Mouse (Mus musculus) intestine, embryonic 15.5 days (tissue): ENCODE measurements around the gene AU041133. TPM values are rescaled to one million over a fixed set of nuclear protein-coding genes. Genes with fewer than 3 reads are reported as not detected.
"Not testable (repeated sequence)": the region's sequence is repeated elsewhere in the genome, so short reads cannot be mapped to it uniquely, and the experiment has no call there.

Experiments used
- ATAC-seq: fragments of 200-750 bp; cut with Nextera tagmentation; 2 replicates; pipeline ENCODE4 v1.8.0; 2017; ENCODE audit warnings: moderate TSS enrichment, moderate library complexity
- H3K27ac ChIP-seq: fragments of 300-500 bp; sonication (generic); 2 replicates; pipeline ENCODE4 v1.5.1; 2015; ENCODE audit warnings: mild to moderate bottlenecking, inconsistent platforms
- H3K27me3 ChIP-seq: fragments of 300-500 bp; sonication (generic); replicated peaks from 2 replicates; pipeline ENCODE4 v1.6.1; 2015; ENCODE audit warnings: inconsistent platforms
- H3K36me3 ChIP-seq: fragments of 300-500 bp; sonication (generic); 2 replicates; pipeline ENCODE4 v1.6.1; 2015; ENCODE audit warnings: inconsistent platforms
- H3K4me1 ChIP-seq: fragments of 300-500 bp; sonication (generic); replicated peaks from 2 replicates; pipeline ENCODE4 v1.6.1; 2015; ENCODE audit warnings: inconsistent platforms
- H3K4me2 ChIP-seq: fragments of 300-500 bp; sonication (generic); replicated peaks from 2 replicates; pipeline ENCODE4 v1.6.1; 2015; ENCODE audit warnings: mild to moderate bottlenecking, inconsistent platforms
- H3K4me3 ChIP-seq: fragments of 300-500 bp; sonication (generic); replicated peaks from 2 replicates; pipeline ENCODE4 v1.5.1; 2015; ENCODE audit warnings: inconsistent platforms
- H3K9ac ChIP-seq: fragments of 300-500 bp; sonication (generic); 2 replicates; pipeline ENCODE4 v1.6.1; 2015; ENCODE audit warnings: inconsistent platforms
- H3K9me3 ChIP-seq: fragments of 300-500 bp; sonication (generic); 2 replicates; pipeline ENCODE4 v1.6.1; 2016; ENCODE audit warnings: inconsistent platforms
- WGBS: fragments of 180-500 bp; shearing (Covaris S2); methylation state at CpG from one replicate; pipeline ENCODE4 v1.1.7; 2015; 5-methylcytosine and 5-hydroxymethylcytosine counted together
- polyA plus RNA-seq: library from polyadenylated mRNA; unstranded; fragments of >200 nt; fragmentation: Nextera tagmentation; extraction: Ambion mirVana; gene quantifications from 2 replicates; pipeline ENCODE4 v1.2.1, GENCODE M21; 2015

AU041133 gene
- 4.6 and 5.4 TPM in 2 replicates for polyA plus RNA-seq

- Histone ChIP-seq H3K9ac (peak within 1 kb of the TSS; percentile 72), H3K36me3 (no peaks in the 10 kb centered on the region), H3K4me1 (peaks cover 3% of the 10 kb centered on the region; the same call in 1 of the 2 replicates), H3K27ac (peak within 1 kb of the TSS; percentile 80), H3K9me3 (no peaks in the 10 kb centered on the region), H3K27me3 (no peaks in the 10 kb centered on the region), H3K4me2 (peak within 1 kb of the TSS; percentile 53), H3K4me3 (peak within 1 kb of the TSS; percentile 79)
- 3% methylated on average over 41 of the region's 41 CpGs for WGBS
- peak; percentile 100 for ATAC-seq
Observed at GRCm38 (mm10) chr10:82127850-82128401, at the start of gene AU041133. TSS of gene AU041133 (plus strand) at chr10:82128013.

DNA sequence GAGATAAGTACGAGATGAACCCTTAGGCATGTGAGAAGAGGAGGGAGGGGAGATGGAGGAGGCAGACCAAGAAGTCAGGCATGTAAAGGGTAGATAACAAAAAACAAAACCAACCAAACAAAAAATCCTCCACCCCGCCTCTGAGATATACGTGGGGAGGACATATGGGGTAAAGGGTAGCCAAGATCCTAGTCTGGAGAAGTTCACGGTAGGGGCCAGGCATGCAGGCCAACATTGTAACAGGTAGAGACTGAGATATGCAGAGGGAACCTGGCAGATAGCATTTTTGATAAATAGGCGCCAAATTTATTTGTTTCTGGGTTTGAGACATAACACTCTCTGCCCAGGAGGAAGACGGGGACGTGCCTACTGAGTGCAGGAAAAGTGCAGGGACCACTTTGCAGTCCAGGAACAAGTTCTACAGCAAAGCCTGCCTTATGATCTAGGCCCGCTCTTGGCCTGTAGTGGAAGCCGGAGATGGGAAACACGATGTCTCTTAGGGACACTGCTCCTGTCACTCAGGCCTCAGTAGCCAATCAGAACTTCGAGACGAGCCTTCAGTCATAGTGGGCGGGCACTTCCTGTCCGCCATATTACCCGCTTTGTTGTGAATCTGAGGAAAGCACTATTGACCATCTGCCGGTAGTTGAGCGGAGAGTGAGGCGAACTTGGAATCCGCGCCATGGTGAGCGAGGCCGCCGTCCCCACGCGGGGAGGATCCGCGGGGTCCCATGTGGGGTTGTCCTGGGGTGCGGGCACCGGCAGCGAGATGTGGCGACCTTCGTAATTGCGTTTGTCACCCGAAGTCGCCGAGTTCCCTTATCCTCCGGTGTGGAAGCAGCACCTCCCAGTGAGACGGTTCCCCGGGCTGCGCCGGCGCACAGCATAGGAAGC lies 44.8 kb upstream of the AU041133 start, which contains the start of gene BC024063:
BC024063 (plus strand) TSS at position 626 of the 894 bp plus-strand sequence.
- peak within 1 kb of the TSS; percentile 79 for H3K27ac ChIP-seq
- peak within 1 kb of the TSS; percentile 54 for H3K9ac ChIP-seq
- H3K4me2 ChIP-seq, result peak within 1 kb of the TSS; percentile 52
- peak within 1 kb of the TSS; percentile 54 for H3K4me3 ChIP-seq
- H3K36me3 ChIP-seq, H3K9me3 ChIP-seq, H3K27me3 ChIP-seq, H3K4me1 ChIP-seq: not testable (repeated sequence)
- peak; percentile 99 for ATAC-seq
- WGBS, result 17% methylated on average over 42 of the region's 42 CpGs

DNA sequence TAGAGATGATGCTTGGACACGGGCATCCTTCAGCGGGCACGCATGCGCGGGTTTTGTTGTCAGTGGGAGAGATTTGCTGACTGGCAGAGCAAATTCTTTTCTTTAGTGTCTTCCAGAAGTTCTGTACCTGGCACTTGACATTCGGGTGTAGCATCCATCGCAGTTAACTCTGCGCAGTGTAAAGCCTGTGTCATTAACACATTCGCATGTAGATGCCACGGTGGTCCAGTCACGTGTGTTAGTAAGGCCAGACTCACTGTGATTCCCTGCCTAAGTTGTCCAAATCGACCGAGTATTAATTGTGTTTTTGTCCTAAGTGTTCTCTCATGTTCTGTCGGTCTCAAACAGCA lies 44.2 kb upstream of the AU041133 start:
- peak overlapping the region; percentile 54 for H3K4me3 ChIP-seq
- not testable (repeated sequence) for H3K4me1 ChIP-seq, H3K36me3 ChIP-seq, ATAC-seq, H3K27me3 ChIP-seq, H3K9me3 ChIP-seq, H3K27ac ChIP-seq
- 16% methylated on average over 14 of the region's 14 CpGs for WGBS
- peak overlapping the region; percentile 52 for H3K4me2 ChIP-seq
- peak overlapping the region; percentile 54 for H3K9ac ChIP-seq

- WGBS, result 78% methylated on average over 3 of the region's 3 CpGs
- no peak for ATAC-seq
- no peaks in the 10 kb centered on the region for H3K27me3 ChIP-seq
- H3K36me3 ChIP-seq, result no peaks in the 10 kb centered on the region
- no peak overlapping the region for H3K4me3 ChIP-seq
- no peaks in the 10 kb centered on the region for H3K4me1 ChIP-seq
- peaks cover 4% of the 10 kb centered on the region; the same call in 1 of the 2 replicates for H3K9me3 ChIP-seq
- H3K9ac ChIP-seq, result no peak overlapping the region
- no peak overlapping the region for H3K4me2 ChIP-seq
- H3K27ac ChIP-seq, result no peak overlapping the region
Observed at GRCm38 (mm10) chr10:82117206-82117605, 10.6 kb upstream of the AU041133 start.

GRCm38 (mm10) chr10:82145282-82145681 lies 17.5 kb downstream of the AU041133 start:
- Histone ChIP-seq H3K36me3 (peaks cover 33% of the 10 kb centered on the region), H3K27ac (no peak overlapping the region), H3K4me1 (no peaks in the 10 kb centered on the region), H3K9me3 (peaks cover 8% of the 10 kb centered on the region), H3K9ac (no peak overlapping the region), H3K4me2 (no peak overlapping the region), H3K27me3 (no peaks in the 10 kb centered on the region), H3K4me3 (no peak overlapping the region)
- 94% methylated on average over 1 of the region's 1 CpGs for WGBS
- no peak for ATAC-seq

DNA sequence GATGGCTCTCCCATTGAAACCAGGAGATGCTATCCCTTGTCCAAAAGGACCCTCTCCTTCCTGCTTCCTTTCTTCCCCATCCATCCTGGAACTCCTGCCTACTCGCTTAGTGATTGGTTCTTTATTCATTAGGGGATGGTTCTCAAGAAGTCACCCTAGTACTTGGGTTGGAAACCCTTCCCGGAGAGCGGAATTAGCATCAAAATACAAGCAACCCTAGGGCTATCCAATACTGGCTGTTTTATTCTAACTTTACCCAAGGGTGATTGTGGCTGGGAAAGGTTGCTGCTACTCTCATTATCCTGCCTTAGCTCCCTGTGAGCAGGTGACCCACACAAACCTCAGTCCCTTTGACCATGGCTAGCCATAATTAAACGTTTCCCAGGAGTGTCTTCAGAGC lies 19.8 kb downstream of the AU041133 start:
- WGBS, result 77% methylated on average over 4 of the region's 4 CpGs
- H3K9ac ChIP-seq, result no peak overlapping the region
- no peak for ATAC-seq
- H3K4me2 ChIP-seq, result no peak overlapping the region
- H3K4me1 ChIP-seq, result no peaks in the 10 kb centered on the region
- peaks cover 46% of the 10 kb centered on the region for H3K36me3 ChIP-seq
- H3K4me3 ChIP-seq, result no peak overlapping the region
- H3K27me3 ChIP-seq, result no peaks in the 10 kb centered on the region
- H3K27ac ChIP-seq, result no peak overlapping the region
- H3K9me3 ChIP-seq, result peaks cover 19% of the 10 kb centered on the region

DNA sequence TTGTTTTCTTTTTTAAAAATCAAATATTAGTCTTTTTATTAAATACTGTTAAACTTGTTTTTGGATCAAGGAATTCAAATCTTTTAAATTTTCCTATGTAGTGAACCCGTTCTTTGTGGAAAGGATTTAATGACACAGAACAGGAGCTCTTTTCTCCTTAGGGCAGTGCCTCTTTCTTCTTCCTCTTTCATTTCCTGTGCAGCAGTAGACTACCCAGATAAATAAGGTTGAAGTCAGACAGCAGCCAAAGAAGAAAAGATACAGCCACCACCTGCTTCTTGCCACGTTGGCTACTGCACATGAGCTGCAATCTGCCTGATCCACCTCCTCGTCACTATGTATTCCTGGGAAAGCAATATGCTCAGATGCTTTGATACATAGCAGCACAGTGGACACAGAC lies 40.0 kb downstream of the AU041133 start:
- Histone ChIP-seq H3K9ac (no peak overlapping the region), H3K36me3 (no peaks in the 10 kb centered on the region), H3K27ac (no peak overlapping the region), H3K4me1 (no peaks in the 10 kb centered on the region), H3K4me3 (no peak overlapping the region), H3K9me3 (no peaks in the 10 kb centered on the region), H3K4me2 (no peak overlapping the region), H3K27me3 (no peaks in the 10 kb centered on the region)
- WGBS, result 86% methylated on average over 3 of the region's 3 CpGs
- ATAC-seq, result no peak

DNA sequence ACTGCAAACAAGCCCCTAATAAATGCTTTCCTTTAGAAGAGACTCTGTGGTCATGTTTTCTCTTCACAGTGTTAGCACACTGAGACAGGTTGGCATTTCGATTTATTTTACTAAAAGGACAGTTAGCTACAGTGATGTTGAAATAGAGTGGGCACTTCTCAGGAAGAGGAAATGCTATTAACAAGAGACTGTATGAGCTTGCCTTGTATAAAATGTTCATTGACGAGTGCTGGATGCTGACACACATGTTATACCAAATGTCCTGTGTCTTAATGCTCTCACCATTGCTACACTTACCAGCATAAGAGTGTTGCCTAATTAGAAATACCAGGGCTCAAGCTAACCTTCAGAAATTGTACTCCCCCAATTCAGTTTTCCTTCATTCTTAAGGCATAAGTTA lies 42.0 kb downstream of the AU041133 start:
- WGBS, result 77% methylated on average over 2 of the region's 2 CpGs
- Histone ChIP-seq H3K9ac (no peak overlapping the region), H3K27ac (no peak overlapping the region), H3K27me3 (no peaks in the 10 kb centered on the region), H3K36me3 (no peaks in the 10 kb centered on the region), H3K4me2 (no peak overlapping the region), H3K4me1 (no peaks in the 10 kb centered on the region), H3K4me3 (no peak overlapping the region), H3K9me3 (no peaks in the 10 kb centered on the region)
- no peak for ATAC-seq

DNA sequence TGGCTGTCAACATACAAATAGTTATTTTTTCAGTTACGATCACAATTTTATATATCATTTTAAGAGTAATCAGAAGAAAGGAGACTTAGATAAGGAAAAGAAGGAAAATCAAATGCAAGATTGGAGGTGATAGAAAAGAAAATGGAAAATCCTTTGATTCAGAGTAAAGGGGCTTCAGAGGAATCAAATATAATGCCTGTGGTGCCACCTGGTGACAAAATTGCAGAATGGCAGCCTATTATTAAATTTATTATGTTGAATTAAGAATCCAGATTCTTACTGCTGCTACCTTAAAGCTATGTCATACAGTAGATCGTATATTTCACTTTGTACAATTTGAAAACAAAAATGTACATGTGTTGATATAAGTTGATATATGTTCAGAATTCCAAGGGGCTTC lies 43.0 kb downstream of the AU041133 start:
- H3K4me3 ChIP-seq, result no peak overlapping the region
- H3K27me3 ChIP-seq, result no peaks in the 10 kb centered on the region
- ATAC-seq, result no peak
- WGBS, result 47% methylated on average over 2 of the region's 2 CpGs
- no peak overlapping the region for H3K4me2 ChIP-seq
- no peaks in the 10 kb centered on the region for H3K9me3 ChIP-seq
- H3K27ac ChIP-seq, result no peak overlapping the region
- H3K9ac ChIP-seq, result no peak overlapping the region
- no peaks in the 10 kb centered on the region for H3K36me3 ChIP-seq
- H3K4me1 ChIP-seq, result no peaks in the 10 kb centered on the region

DNA sequence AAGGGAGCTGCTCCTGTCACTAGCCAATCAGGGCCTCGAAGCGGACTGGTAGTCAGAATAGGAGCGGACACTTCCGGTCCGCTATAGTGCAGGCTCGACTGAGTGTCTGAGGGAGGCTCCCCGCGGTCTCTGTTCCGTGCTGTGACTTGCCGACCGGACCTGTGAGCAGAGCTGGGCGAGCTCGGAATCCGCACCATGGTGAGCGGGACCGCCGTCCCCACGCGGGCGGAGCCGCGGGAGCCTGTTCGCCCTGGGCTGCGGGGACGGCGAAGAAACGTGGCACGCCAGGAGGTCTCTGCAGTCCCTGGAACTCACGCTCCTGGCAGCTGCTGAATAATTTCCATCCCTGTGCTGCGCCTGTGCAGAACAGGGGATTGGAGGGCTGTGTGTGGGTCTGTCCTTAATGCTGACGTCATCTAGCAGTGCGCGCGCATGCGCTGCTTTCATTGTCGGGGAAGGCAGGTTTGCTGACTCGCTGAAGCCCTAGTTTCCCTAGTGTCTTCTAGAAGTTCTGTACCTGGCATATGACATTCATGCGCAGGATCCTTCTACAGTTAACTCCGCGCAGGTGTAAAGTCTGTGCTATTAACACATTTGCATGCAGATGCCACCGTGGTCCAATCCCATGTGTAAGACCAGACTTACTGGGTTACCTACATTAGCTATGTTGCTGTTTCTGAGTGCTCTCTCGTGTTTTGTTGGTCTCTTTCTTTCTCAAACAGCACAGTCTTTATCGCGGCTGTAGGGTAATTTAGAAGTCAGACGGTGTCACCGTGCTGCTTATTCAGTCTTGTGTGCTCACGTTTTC lies 50.6 kb downstream of the AU041133 start:
- peak; percentile 100 for ATAC-seq
- peak overlapping the region; percentile 73 for H3K4me3 ChIP-seq
- no peaks in the 10 kb centered on the region for H3K4me1 ChIP-seq
- no peaks in the 10 kb centered on the region for H3K36me3 ChIP-seq
- H3K4me2 ChIP-seq, result peak overlapping the region; percentile 83
- no peaks in the 10 kb centered on the region for H3K27me3 ChIP-seq
- WGBS, result 4% methylated on average over 47 of the region's 47 CpGs
- peak overlapping the region; percentile 99 for H3K27ac ChIP-seq
- no peaks in the 10 kb centered on the region for H3K9me3 ChIP-seq
- H3K9ac ChIP-seq, result peak overlapping the region; percentile 82
